Mouse (Mus musculus) MEL (cell line): Measurements from ENCODE around the gene Bicral. TPM values are rescaled to one million over a fixed set of nuclear protein-coding genes. Genes with fewer than 3 reads are reported as not detected.
"Not testable (repeated sequence)": the region's sequence is repeated elsewhere in the genome, so short reads cannot be mapped to it uniquely, and the experiment has no call there.

Experiments used
- DNase-seq: peaks from one replicate; pipeline ENCODE4 v3.0.0; 2011; ENCODE audit warnings: low read depth, low spot score
- H3K27ac ChIP-seq: 2 replicates; pipeline ENCODE4 v1.5.1; 2012; ENCODE audit warnings: low read depth, mild to moderate bottlenecking, control low read depth, low read length, moderate library complexity; ENCODE audit not compliant: control insufficient read depth
- H3K27me3 ChIP-seq, 2 experiments: fragments of 150-350 bp in 1 of 2; sonication (generic) in 1 of 2; 2 replicates each; pipeline ENCODE4 v1.6.1; 2012; ENCODE audit warnings: low read length in 2 of 2, mild to moderate bottlenecking in 2 of 2, improper control_type of control experiment in 1 of 2, moderate library complexity in 1 of 2; ENCODE audit not compliant: insufficient read depth in 2 of 2, control insufficient read depth in 1 of 2
- H3K36me3 ChIP-seq, 2 experiments: 2 replicates each; pipeline ENCODE4 v1.6.1; 2012 to 2014; ENCODE audit warnings: low read length in 2 of 2, improper control_type of control experiment in 1 of 2, inconsistent platforms in 1 of 2, mild to moderate bottlenecking in 1 of 2; ENCODE audit not compliant: insufficient read depth in 2 of 2, control insufficient read depth in 1 of 2
- H3K4me1 ChIP-seq, 2 experiments: fragments of 150-350 bp in 1 of 2; sonication (generic) in 1 of 2; 2 replicates each; pipeline ENCODE4 v1.6.1; 2012; ENCODE audit warnings: low read length in 2 of 2, improper control_type of control experiment in 1 of 2, mild to moderate bottlenecking in 1 of 2; ENCODE audit not compliant: insufficient read depth in 2 of 2, control insufficient read depth in 1 of 2
- H3K4me3 ChIP-seq, 2 experiments: fragments of 150-350 bp in 1 of 2; sonication (generic) in 1 of 2; 2 replicates each; pipeline ENCODE4 v1.5.1; 2012; ENCODE audit warnings: low read depth in 2 of 2, low read length in 2 of 2, mild to moderate bottlenecking in 2 of 2, moderate library complexity in 2 of 2, control low read depth in 1 of 2, improper control_type of control experiment in 1 of 2; ENCODE audit not compliant: control insufficient read depth in 1 of 2, insufficient read depth in 1 of 2
- H3K79me2 ChIP-seq: 2 replicates; pipeline ENCODE4 v1.6.1; 2012; ENCODE audit warnings: mild to moderate bottlenecking, low read length, moderate library complexity; ENCODE audit not compliant: control insufficient read depth, poor library complexity, insufficient read depth
- H3K9ac ChIP-seq: 2 replicates; pipeline ENCODE4 v1.6.1; 2012; ENCODE audit warnings: low read depth, mild to moderate bottlenecking, control low read depth, low read length, moderate library complexity; ENCODE audit not compliant: control insufficient read depth, poor library complexity, severe bottlenecking
- H3K9me3 ChIP-seq: fragments of 150-350 bp; sonication (generic); replicated peaks from 2 replicates; pipeline ENCODE4 v1.6.1; 2012; ENCODE audit warnings: mild to moderate bottlenecking, low read length, improper control_type of control experiment, moderate library complexity; ENCODE audit not compliant: insufficient read depth
- CHD1 ChIP-seq: IDR thresholded peaks from 2 replicates; pipeline ENCODE4 v1.6.1; 2012; ENCODE audit warnings: low read depth, mild to moderate bottlenecking, inconsistent platforms, low read length, improper control_type of control experiment
- CTCF ChIP-seq, 3 experiments: IDR thresholded peaks in 2 of 3; conservative IDR thresholded peaks in 1 of 3; 2 replicates each; pipeline ENCODE4 v1.5.1; 2011 to 2012; ENCODE audit warnings: low read length in 3 of 3, low read depth in 2 of 3, mild to moderate bottlenecking in 2 of 3, improper control_type of control experiment in 1 of 3, inconsistent platforms in 1 of 3, mixed read lengths in 1 of 3, moderate library complexity in 1 of 3; ENCODE audit not compliant: control insufficient read depth in 1 of 3, insufficient read depth in 1 of 3, poor library complexity in 1 of 3, severe bottlenecking in 1 of 3
- GABPA ChIP-seq: IDR thresholded peaks from 2 replicates; pipeline ENCODE4 v1.6.1; 2012; ENCODE audit warnings: low read depth, mild to moderate bottlenecking, inconsistent platforms, low read length, improper control_type of control experiment, moderate library complexity
- GATA1 ChIP-seq: IDR thresholded peaks from 2 replicates; pipeline ENCODE4 v1.6.1; 2011; ENCODE audit warnings: low read depth, low read length, improper control_type of control experiment
- HCFC1 ChIP-seq: IDR thresholded peaks from 2 replicates; pipeline ENCODE4 v1.6.1; 2012; ENCODE audit warnings: low read depth, mild to moderate bottlenecking, inconsistent platforms, low read length, improper control_type of control experiment, moderate library complexity
- MEF2A ChIP-seq: IDR thresholded peaks from 2 replicates; pipeline ENCODE4 v1.6.1; 2014; ENCODE audit warnings: low read depth, mild to moderate bottlenecking, inconsistent platforms, low read length, improper control_type of control experiment; ENCODE audit not compliant: poor library complexity, insufficient replicate concordance, severe bottlenecking; ENCODE audit errors: extremely low read depth
- MYB ChIP-seq: IDR thresholded peaks from 2 replicates; pipeline ENCODE4 v1.6.1; 2011; ENCODE audit warnings: mild to moderate bottlenecking, low read depth, low read length, improper control_type of control experiment
- NRF1 ChIP-seq: IDR thresholded peaks from 2 replicates; pipeline ENCODE4 v1.6.1; 2014; ENCODE audit warnings: low read depth, mild to moderate bottlenecking, inconsistent platforms, low read length, improper control_type of control experiment, moderate library complexity; ENCODE audit not compliant: poor library complexity, insufficient read depth, severe bottlenecking
- POLR2AphosphoS5 ChIP-seq: IDR thresholded peaks from 2 replicates; pipeline ENCODE4 v1.6.1; 2012; ENCODE audit warnings: low read depth, borderline replicate concordance, mild to moderate bottlenecking, inconsistent platforms, low read length, moderate library complexity, mixed read lengths
- RAD21 ChIP-seq: IDR thresholded peaks from 2 replicates; pipeline ENCODE4 v1.6.1; 2011; ENCODE audit warnings: mild to moderate bottlenecking, low read depth, low read length, improper control_type of control experiment
- RCOR1 ChIP-seq: IDR thresholded peaks from 2 replicates; pipeline ENCODE4 v1.6.1; 2012; ENCODE audit warnings: low read depth, mild to moderate bottlenecking, inconsistent platforms, low read length, improper control_type of control experiment
- SIN3A ChIP-seq: IDR thresholded peaks from 2 replicates; pipeline ENCODE4 v1.6.1; 2012; ENCODE audit warnings: low read length, improper control_type of control experiment, inconsistent platforms
- SMC3 ChIP-seq: IDR thresholded peaks from 2 replicates; pipeline ENCODE4 v1.6.1; 2011; ENCODE audit warnings: low read depth, low read length, improper control_type of control experiment
- TAL1 ChIP-seq: IDR thresholded peaks from 2 replicates; pipeline ENCODE4 v1.6.1; 2012; ENCODE audit warnings: mild to moderate bottlenecking, inconsistent platforms, low read length, moderate library complexity, mixed read lengths
- TCF12 ChIP-seq: IDR thresholded peaks from 2 replicates; pipeline ENCODE4 v1.6.1; 2014; ENCODE audit warnings: low read depth, mild to moderate bottlenecking, inconsistent platforms, low read length, improper control_type of control experiment, moderate library complexity
- USF2 ChIP-seq, 2 experiments: IDR thresholded peaks; 2 replicates each; pipeline ENCODE4 v1.6.1; 2011 to 2012; ENCODE audit warnings: improper control_type of control experiment in 2 of 2, low read length in 2 of 2, borderline replicate concordance in 1 of 2, inconsistent platforms in 1 of 2, low read depth in 1 of 2, mild to moderate bottlenecking in 1 of 2; ENCODE audit not compliant: insufficient read depth in 1 of 2
- ZC3H11A ChIP-seq: IDR thresholded peaks from 2 replicates; pipeline ENCODE4 v1.6.1; 2012; ENCODE audit warnings: low read depth, mild to moderate bottlenecking, inconsistent platforms, low read length, improper control_type of control experiment
- ZMIZ1 ChIP-seq: IDR thresholded peaks from 2 replicates; pipeline ENCODE4 v1.6.1; 2012; ENCODE audit warnings: low read depth, mild to moderate bottlenecking, inconsistent platforms, low read length, improper control_type of control experiment, moderate library complexity
- ZNF384 ChIP-seq: IDR thresholded peaks from 2 replicates; pipeline ENCODE4 v1.6.1; 2012; ENCODE audit warnings: low read depth, mild to moderate bottlenecking, inconsistent platforms, low read length, improper control_type of control experiment
- polyA plus RNA-seq, 2 experiments: library from polyadenylated mRNA; stranded (reverse) in 1 of 2; unstranded in 1 of 2; fragments of >175 nt in 1 of 2; fragments of >200 nt in 1 of 2; gene quantifications; 2 replicates each; pipeline versions ENCODE4 v1.2.1 to v1.2.4; 2012; ENCODE audit warnings: low replicate concordance in 2 of 2, low read depth in 1 of 2; ENCODE audit not compliant: insufficient read length in 2 of 2, insufficient read depth in 1 of 2, missing spikeins in 1 of 2
- total RNA-seq: library from RNA; depleted of rRNA; stranded (reverse); fragments of 300-350 nt; gene quantifications from 2 replicates; pipeline ENCODE4 v1.2.3, GENCODE M21; 2012

Gene Bicral
- total and polyA plus RNA-seq, 3 experiments, result 3.7 to 6.9 TPM; not detected in 1

GRCm38 (mm10) chr17:46771025-46771424, 87.3 kb downstream of the Bicral start:
- DNase-seq, result peak; percentile 48
- Histone ChIP-seq H3K27ac (no peak overlapping the region), H3K4me3 (no peak overlapping the region), H3K9me3 (no peaks in the 10 kb centered on the region), H3K79me2 (peaks cover 10% of the 10 kb centered on the region), H3K9ac (no peak overlapping the region), H3K36me3 (no peaks in the 10 kb centered on the region; a peak in 1 of 4 replicates), H3K4me1 (peaks cover 0 to 7% of the 10 kb centered on the region in 2 experiments; a peak in 1 of 4 replicates), H3K27me3 (no peaks in the 10 kb centered on the region)
- TF ChIP-seq GABPA (no peak), CTCF (IDR thresholded peaks at IDR 0.05 in 2 of 3, conservative IDR thresholded peaks at IDR 0.05 in 1 of 3; ENCODE audit: control insufficient read depth in 1 of 3, insufficient read depth in 1 of 3, low read depth in 2 of 3, low read length in 3 of 3, poor library complexity in 1 of 3, severe bottlenecking in 1 of 3) (peak in 2 of 3 experiments; percentile 31 to 53; a peak in 3 of 6 replicates), SMC3 (peak; percentile 52), ZC3H11A (peak; percentile 34), RCOR1 (no peak), RAD21 (peak; percentile 46)

GRCm38 (mm10) chr17:46770546-46770945, 87.7 kb downstream of the Bicral start:
- H3K4me3 ChIP-seq, result no peak overlapping the region
- no peak for DNase-seq
- no peaks in the 10 kb centered on the region for H3K27me3 ChIP-seq
- H3K36me3 ChIP-seq, result no peaks in the 10 kb centered on the region; a peak in 1 of 4 replicates
- H3K9me3 ChIP-seq, result no peaks in the 10 kb centered on the region
- H3K9ac ChIP-seq, result no peak overlapping the region
- H3K4me1 ChIP-seq, result peaks cover 0 to 7% of the 10 kb centered on the region in 2 experiments; a peak in 1 of 4 replicates
- no peak overlapping the region for H3K27ac ChIP-seq
- TF ChIP-seq TAL1, result no peak
- TF ChIP-seq RCOR1, result no peak
- TF ChIP-seq MEF2A, result no peak
- no peak for TF ChIP-seq USF2 (IDR thresholded peaks at IDR 0.05; ENCODE audit: borderline replicate concordance in 1 of 2, insufficient read depth in 1 of 2, low read depth in 1 of 2, low read length in 2 of 2)
- TF ChIP-seq SIN3A, result no peak
- TF ChIP-seq MYB, result no peak
- no peak for TF ChIP-seq SMC3
- peaks cover 10% of the 10 kb centered on the region for H3K79me2 ChIP-seq

- no peak for TF ChIP-seq USF2 (IDR thresholded peaks at IDR 0.05; ENCODE audit: borderline replicate concordance in 1 of 2, insufficient read depth in 1 of 2, low read depth in 1 of 2, low read length in 2 of 2)
- no peak for TF ChIP-seq TCF12
- no peak for TF ChIP-seq NRF1
- TF ChIP-seq GATA1, result no peak
- TF ChIP-seq POLR2AphosphoS5, result no peak
- no peak for TF ChIP-seq CTCF (IDR thresholded peaks at IDR 0.05 in 2 of 3, conservative IDR thresholded peaks at IDR 0.05 in 1 of 3; ENCODE audit: control insufficient read depth in 1 of 3, insufficient read depth in 1 of 3, low read depth in 2 of 3, low read length in 3 of 3, poor library complexity in 1 of 3, severe bottlenecking in 1 of 3)
- TF ChIP-seq CHD1, result no peak
- no peak for TF ChIP-seq HCFC1
- no peak for TF ChIP-seq ZC3H11A
- TF ChIP-seq SMC3, result no peak
- TF ChIP-seq ZNF384, result no peak
- TF ChIP-seq ZMIZ1, result no peak
- TF ChIP-seq, all 39 proteins: peak for 0
- H3K4me3 ChIP-seq, result no peak overlapping the region
- H3K79me2 ChIP-seq, result peaks cover 2% of the 10 kb centered on the region
- DNase-seq, result no peak
- H3K4me1 ChIP-seq, result peaks cover 0 to 7% of the 10 kb centered on the region in 2 experiments; a peak in 1 of 4 replicates
- no peak overlapping the region for H3K9ac ChIP-seq
- no peaks in the 10 kb centered on the region; a peak in 1 of 4 replicates for H3K36me3 ChIP-seq
- no peak overlapping the region for H3K27ac ChIP-seq
- H3K9me3 ChIP-seq, result no peaks in the 10 kb centered on the region
- no peaks in the 10 kb centered on the region; a peak in 1 of 4 replicates for H3K27me3 ChIP-seq
Observed at GRCm38 (mm10) chr17:46767868-46768267, 90.4 kb downstream of the Bicral start.

GRCm38 (mm10) chr17:46764916-46765315, 93.4 kb downstream of the Bicral start:
- H3K36me3 ChIP-seq, H3K79me2 ChIP-seq, DNase-seq, H3K27me3 ChIP-seq, H3K9ac ChIP-seq, H3K4me3 ChIP-seq, H3K4me1 ChIP-seq, H3K9me3 ChIP-seq, H3K27ac ChIP-seq: not testable (repeated sequence)
